Mouse (Mus musculus): ENCODE measurements around the gene Pola2. TPM values are rescaled to one million over a fixed set of nuclear protein-coding genes. Genes with fewer than 3 reads are reported as not detected.

Pola2 gene
- polyA plus RNA-seq, 1 experiment from 2014 or later, result 22.4 TPM

DNA sequence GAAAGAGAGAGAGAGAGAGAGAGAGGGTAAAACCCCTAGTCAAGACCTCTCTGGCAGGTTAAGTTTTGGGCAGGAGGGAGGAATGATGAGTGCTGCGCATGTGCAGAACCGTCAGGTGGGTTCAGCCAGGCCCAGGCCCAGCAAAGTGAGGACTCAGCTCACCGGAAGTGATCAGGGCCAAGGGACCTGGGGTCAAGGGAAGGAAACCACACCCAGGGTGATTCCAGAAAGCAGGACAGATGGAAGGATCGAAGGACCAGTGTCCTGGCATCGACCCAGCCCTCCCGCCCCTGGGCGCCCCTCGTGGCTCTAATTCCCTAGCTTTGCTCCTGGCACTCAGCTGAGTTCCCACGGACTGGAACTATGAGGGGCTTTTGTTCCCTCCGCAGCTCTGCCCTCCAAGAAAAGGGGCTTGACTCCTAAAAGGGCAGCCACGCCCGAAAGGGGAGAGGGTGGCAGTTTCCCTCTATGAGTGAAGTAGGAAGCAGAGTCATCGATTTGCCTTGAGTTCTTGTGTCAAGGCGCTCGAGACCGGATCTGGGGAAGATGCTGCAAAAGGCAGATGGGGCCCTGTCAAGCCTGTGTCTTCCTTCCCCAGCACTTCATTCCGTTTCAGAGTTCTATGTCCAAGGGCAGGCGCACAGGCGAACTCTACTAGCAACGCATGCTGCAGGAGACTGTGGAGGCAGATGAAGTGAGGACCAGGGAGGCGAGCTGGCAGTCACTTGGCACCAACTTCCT is 26.7 kb downstream of the Pola2 start:
- H3K9me3 ChIP-seq (ENCODE audit: control insufficient read depth, low read length), result no peaks in the 10 kb centered on the region
- H3K4me1 ChIP-seq (ENCODE audit: control insufficient read depth, insufficient read depth, low read depth, low read length), result peaks cover 19% of the 10 kb centered on the region
- ATAC-seq, result no peak
- H3K9ac ChIP-seq (ENCODE audit: low read depth, low read length), result no peak overlapping the region; the same call in 1 of the 2 replicates
- H3K27ac ChIP-seq (ENCODE audit: low read depth, low read length), result peak overlapping the region; percentile 77
- no peaks in the 10 kb centered on the region for H3K36me3 ChIP-seq (ENCODE audit: control insufficient read depth, insufficient read depth, low read length)
- WGBS, result 46% methylated on average over 21 of the region's 21 CpGs
- H3K4me2 ChIP-seq (ENCODE audit: low read length), result peak overlapping the region; percentile 51; the same call in 1 of the 2 replicates
- H3K4me3 ChIP-seq (ENCODE audit: low read length), result no peak overlapping the region
- no peaks in the 10 kb centered on the region for H3K27me3 ChIP-seq (replicated peaks; ENCODE audit: control insufficient read depth, insufficient read depth, low read length)

DNA sequence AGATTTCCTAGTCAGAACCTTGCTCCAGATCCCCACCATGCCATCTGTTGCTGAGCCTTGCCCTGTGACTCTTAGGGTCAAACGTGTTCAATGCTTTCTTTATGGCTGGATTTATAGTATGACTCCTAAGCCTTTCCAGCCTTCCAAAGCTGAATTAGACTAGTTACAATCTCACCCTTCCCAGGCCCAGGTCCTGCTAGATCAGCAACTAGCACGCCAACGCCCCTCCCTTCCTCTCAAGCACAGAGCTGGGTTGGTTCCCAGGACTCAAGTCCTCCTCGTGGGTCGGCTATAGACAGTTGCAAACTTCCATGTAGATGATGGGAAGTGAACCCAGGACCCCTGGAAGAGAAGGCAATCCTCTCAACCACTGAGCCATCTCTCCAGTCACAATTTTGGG is 28.3 kb downstream of the Pola2 start:
- ATAC-seq, result no peak
- Histone ChIP-seq H3K4me3 (ENCODE audit: low read length) (no peak overlapping the region), H3K27me3 (replicated peaks; ENCODE audit: control insufficient read depth, insufficient read depth, low read length) (no peaks in the 10 kb centered on the region), H3K9me3 (ENCODE audit: control insufficient read depth, low read length) (no peaks in the 10 kb centered on the region), H3K9ac (ENCODE audit: low read depth, low read length) (no peak overlapping the region), H3K27ac (ENCODE audit: low read depth, low read length) (no peak overlapping the region), H3K36me3 (ENCODE audit: control insufficient read depth, insufficient read depth, low read length) (no peaks in the 10 kb centered on the region), H3K4me1 (ENCODE audit: control insufficient read depth, insufficient read depth, low read depth, low read length) (peaks cover 19% of the 10 kb centered on the region), H3K4me2 (ENCODE audit: low read length) (no peak overlapping the region)
- WGBS, result 79% methylated on average over 5 of the region's 5 CpGs

DNA sequence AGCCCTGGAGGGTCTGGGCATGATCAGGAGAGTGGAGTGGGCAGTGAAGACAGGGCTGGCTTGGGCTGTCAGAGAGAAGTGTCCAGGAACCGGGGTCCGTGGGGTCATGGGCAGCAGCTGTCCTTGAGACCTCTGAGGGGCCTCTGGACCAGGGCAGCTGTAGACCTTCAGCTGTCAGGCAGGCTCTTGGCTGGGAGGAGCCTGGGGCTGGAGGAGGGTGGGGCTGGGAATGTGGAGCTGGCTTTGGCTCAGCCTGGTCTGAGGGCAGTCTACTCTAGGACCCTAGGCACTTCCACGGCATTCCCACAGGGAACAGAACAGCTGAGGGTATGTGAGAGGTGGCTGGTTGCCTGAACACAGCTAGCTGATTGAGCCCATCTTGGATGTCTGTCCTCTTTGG is 28.7 kb downstream of the Pola2 start:
- H3K4me1 ChIP-seq (ENCODE audit: control insufficient read depth, insufficient read depth, low read depth, low read length), result peaks cover 19% of the 10 kb centered on the region
- H3K4me3 ChIP-seq (ENCODE audit: low read length), result no peak overlapping the region
- ATAC-seq, result no peak
- H3K27ac ChIP-seq (ENCODE audit: low read depth, low read length), result no peak overlapping the region
- no peak overlapping the region for H3K9ac ChIP-seq (ENCODE audit: low read depth, low read length)
- no peaks in the 10 kb centered on the region for H3K9me3 ChIP-seq (ENCODE audit: control insufficient read depth, low read length)
- H3K27me3 ChIP-seq (replicated peaks; ENCODE audit: control insufficient read depth, insufficient read depth, low read length), result no peaks in the 10 kb centered on the region
- no peak overlapping the region for H3K4me2 ChIP-seq (ENCODE audit: low read length)
- H3K36me3 ChIP-seq (ENCODE audit: control insufficient read depth, insufficient read depth, low read length), result no peaks in the 10 kb centered on the region
- 59% methylated on average over 3 of the region's 3 CpGs for WGBS

DNA sequence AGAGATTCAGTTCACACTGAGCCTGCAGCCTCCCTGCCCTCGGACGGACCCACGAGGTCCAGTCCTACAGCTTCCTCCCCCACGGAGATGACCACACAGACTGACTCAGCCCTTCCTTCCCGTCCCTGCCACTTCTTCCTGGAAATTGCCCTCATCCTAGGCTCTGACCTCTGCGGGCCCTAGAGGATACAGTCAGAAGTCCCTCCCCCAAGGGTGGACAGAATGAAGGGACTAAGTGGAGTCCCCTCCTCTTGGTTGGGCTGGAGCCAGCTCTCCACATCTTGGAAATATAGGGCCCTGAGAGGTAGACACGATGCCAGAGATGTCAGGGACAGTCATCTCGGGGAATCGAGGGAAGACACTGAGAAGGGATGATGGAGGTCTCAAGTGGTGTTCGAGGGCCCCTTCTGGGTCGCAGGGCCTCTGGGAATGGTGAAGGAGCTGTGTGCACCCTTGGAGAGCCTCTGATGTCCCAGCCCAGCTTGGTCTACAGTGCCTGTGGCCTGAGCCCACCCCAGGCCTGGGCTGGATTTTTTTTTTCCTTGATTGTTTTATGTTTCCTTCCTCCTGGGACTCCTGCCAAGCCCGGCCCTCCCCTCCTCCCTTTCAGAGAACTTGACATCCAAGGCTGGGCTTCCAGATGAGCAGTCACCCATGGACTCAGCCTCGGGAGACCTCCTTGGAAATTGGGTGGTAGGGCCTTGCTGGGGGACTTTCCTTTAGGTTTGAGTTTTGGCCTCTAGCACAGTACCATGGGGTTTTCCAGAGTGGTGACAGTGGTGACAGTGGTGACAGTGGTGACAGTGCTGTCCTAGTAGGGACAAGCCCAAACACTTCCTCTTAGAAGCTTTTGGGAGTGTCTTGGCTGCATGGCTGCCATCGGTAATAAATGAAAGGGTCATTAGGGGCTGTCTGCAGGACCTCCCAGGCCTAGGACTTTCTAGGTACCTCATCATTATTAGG is 34.1 kb downstream of the Pola2 start:
- Histone ChIP-seq H3K4me3 (ENCODE audit: low read length) (no peak overlapping the region), H3K4me1 (ENCODE audit: control insufficient read depth, insufficient read depth, low read depth, low read length) (peaks cover 3% of the 10 kb centered on the region), H3K4me2 (ENCODE audit: low read length) (no peak overlapping the region), H3K27me3 (replicated peaks; ENCODE audit: control insufficient read depth, insufficient read depth, low read length) (no peaks in the 10 kb centered on the region), H3K9ac (ENCODE audit: low read depth, low read length) (no peak overlapping the region), H3K36me3 (ENCODE audit: control insufficient read depth, insufficient read depth, low read length) (no peaks in the 10 kb centered on the region), H3K27ac (ENCODE audit: low read depth, low read length) (no peak overlapping the region), H3K9me3 (ENCODE audit: control insufficient read depth, low read length) (no peaks in the 10 kb centered on the region)
- ATAC-seq, result no peak
- WGBS, result 64% methylated on average over 14 of the region's 14 CpGs

DNA sequence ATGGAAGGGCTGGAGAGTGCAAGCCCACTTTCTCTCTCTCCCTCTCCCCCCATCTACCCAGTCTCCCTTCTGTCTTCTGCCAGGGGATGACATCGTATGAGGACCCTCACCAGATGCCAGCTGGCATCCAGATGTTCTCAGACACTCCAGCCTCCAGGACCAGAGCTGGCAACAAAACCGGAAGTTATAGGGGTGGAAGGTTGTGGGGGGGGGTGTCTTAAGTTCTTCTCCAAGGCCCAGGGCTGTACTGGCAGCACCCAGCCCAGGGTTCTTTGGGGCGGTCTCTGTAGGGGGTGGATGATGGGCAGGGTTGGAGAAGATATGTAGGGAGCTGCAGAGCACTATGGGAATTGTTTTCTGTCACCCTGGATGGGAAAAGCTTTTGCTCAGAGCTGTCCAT is 35.5 kb downstream of the Pola2 start:
- no peaks in the 10 kb centered on the region for H3K27me3 ChIP-seq (replicated peaks; ENCODE audit: control insufficient read depth, insufficient read depth, low read length)
- no peak overlapping the region for H3K27ac ChIP-seq (ENCODE audit: low read depth, low read length)
- ATAC-seq, result no peak
- no peaks in the 10 kb centered on the region for H3K36me3 ChIP-seq (ENCODE audit: control insufficient read depth, insufficient read depth, low read length)
- no peak overlapping the region for H3K4me3 ChIP-seq (ENCODE audit: low read length)
- no peaks in the 10 kb centered on the region for H3K9me3 ChIP-seq (ENCODE audit: control insufficient read depth, low read length)
- H3K4me2 ChIP-seq (ENCODE audit: low read length), result no peak overlapping the region
- WGBS, result 65% methylated on average over 3 of the region's 3 CpGs
- H3K9ac ChIP-seq (ENCODE audit: low read depth, low read length), result no peak overlapping the region
- H3K4me1 ChIP-seq (ENCODE audit: control insufficient read depth, insufficient read depth, low read depth, low read length), result peaks cover 6% of the 10 kb centered on the region

DNA sequence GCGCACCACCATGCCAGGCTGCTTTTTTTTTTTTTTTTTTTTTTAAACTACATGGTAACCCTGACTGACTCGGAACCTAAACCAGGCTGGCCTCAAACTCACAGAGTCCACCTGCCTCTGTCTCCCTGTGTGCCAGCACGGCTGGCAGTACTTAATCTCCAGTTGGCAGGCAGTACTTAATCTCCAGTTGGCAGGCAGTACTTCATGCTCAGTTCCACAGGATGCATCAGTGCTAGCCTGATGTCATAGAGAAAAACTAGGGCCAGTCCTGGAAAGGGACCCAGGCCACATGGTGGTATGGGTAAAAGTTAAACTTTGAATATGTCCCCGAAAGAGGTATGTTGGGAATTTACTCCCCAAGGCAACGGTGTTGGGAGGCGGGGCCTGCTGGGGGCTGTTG is 35.9 kb downstream of the Pola2 start:
- Histone ChIP-seq H3K4me2 (ENCODE audit: low read length) (no peak overlapping the region), H3K4me3 (ENCODE audit: low read length) (no peak overlapping the region), H3K36me3 (ENCODE audit: control insufficient read depth, insufficient read depth, low read length) (no peaks in the 10 kb centered on the region), H3K27ac (ENCODE audit: low read depth, low read length) (no peak overlapping the region), H3K9ac (ENCODE audit: low read depth, low read length) (no peak overlapping the region), H3K9me3 (ENCODE audit: control insufficient read depth, low read length) (no peaks in the 10 kb centered on the region), H3K4me1 (ENCODE audit: control insufficient read depth, insufficient read depth, low read depth, low read length) (peaks cover 8% of the 10 kb centered on the region), H3K27me3 (replicated peaks; ENCODE audit: control insufficient read depth, insufficient read depth, low read length) (no peaks in the 10 kb centered on the region)
- WGBS, result 78% methylated on average over 6 of the region's 6 CpGs
- ATAC-seq, result no peak

DNA sequence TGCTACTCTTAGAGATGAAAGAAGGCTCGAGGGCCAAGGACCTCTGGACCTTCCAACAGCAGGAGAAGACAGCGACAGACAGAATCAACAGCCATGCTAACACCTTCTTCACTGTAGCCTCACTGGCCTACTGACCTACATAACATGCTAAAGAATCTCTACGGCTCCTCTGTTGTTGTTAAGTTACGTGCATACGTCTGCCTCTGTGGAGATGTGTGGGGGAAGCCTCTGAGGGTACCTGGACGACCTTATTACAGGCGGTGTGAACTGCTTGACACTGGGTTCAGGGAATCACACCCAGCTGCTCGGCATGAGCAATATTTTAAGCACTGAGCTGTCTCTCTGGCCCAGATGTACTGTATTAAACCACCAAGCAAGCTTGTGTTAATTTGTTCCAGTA is 36.5 kb downstream of the Pola2 start:
- no peak overlapping the region for H3K9ac ChIP-seq (ENCODE audit: low read depth, low read length)
- no peak overlapping the region for H3K4me2 ChIP-seq (ENCODE audit: low read length)
- H3K36me3 ChIP-seq (ENCODE audit: control insufficient read depth, insufficient read depth, low read length), result no peaks in the 10 kb centered on the region
- H3K4me3 ChIP-seq (ENCODE audit: low read length), result no peak overlapping the region
- H3K27me3 ChIP-seq (replicated peaks; ENCODE audit: control insufficient read depth, insufficient read depth, low read length), result no peaks in the 10 kb centered on the region
- no peak for ATAC-seq
- no peak overlapping the region for H3K27ac ChIP-seq (ENCODE audit: low read depth, low read length)
- no peaks in the 10 kb centered on the region for H3K9me3 ChIP-seq (ENCODE audit: control insufficient read depth, low read length)
- peaks cover 12% of the 10 kb centered on the region for H3K4me1 ChIP-seq (ENCODE audit: control insufficient read depth, insufficient read depth, low read depth, low read length)
- WGBS, result 70% methylated on average over 8 of the region's 8 CpGs

DNA sequence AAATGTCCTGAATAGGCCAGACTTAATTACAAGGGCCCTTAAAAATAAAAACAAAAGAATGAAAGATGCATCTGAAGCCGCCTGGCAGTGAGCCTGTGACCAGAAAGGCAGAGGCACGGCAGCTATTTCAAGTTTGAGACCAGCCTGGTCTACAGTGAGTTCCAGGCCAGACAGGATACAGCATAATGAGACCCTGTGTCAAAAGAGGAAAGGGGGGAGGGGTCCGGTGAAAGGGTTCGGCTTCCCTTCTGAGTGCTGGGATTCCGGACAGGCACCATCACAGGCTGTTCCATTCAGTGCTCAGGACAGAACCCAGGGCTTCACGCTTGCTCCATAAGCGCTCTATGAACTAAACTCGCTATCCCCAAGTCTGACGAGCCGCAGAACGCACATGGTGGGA is 37.0 kb downstream of the Pola2 start:
- Histone ChIP-seq H3K4me1 (ENCODE audit: control insufficient read depth, insufficient read depth, low read depth, low read length) (peaks cover 17% of the 10 kb centered on the region), H3K9me3 (ENCODE audit: control insufficient read depth, low read length) (no peaks in the 10 kb centered on the region), H3K27me3 (replicated peaks; ENCODE audit: control insufficient read depth, insufficient read depth, low read length) (no peaks in the 10 kb centered on the region), H3K4me3 (ENCODE audit: low read length) (no peak overlapping the region), H3K27ac (ENCODE audit: low read depth, low read length) (no peak overlapping the region), H3K4me2 (ENCODE audit: low read length) (no peak overlapping the region), H3K9ac (ENCODE audit: low read depth, low read length) (no peak overlapping the region), H3K36me3 (ENCODE audit: control insufficient read depth, insufficient read depth, low read length) (no peaks in the 10 kb centered on the region)
- 74% methylated on average over 11 of the region's 11 CpGs for WGBS
- ATAC-seq, result no peak

DNA sequence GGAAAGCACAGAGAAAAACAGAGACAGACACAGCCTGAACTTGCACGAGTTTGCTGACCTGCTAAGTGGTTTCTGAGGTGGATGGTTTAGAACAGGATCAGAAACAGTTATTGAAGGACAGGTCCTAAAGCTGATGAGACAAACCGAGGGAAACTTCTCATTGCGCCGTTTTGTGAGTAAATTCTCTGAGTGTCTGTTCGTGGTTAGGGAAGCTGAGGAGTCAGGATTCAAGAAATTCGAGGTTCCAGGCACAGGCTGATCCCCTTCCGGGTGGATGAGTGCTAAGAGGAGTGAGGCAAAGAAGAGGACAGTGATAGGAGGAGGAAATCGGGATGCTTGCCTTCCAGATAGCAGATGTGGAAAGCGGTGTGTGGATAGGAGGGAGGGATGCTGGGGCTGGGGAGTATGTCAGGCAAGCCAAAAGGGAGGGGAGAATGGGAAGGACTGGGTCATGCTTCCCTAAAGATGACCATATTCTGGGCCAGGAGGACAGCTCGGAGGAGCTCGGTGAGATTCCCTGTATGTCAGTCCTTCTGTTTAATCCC is 38.6 kb downstream of the Pola2 start:
- no peaks in the 10 kb centered on the region for H3K9me3 ChIP-seq (ENCODE audit: control insufficient read depth, low read length)
- peak overlapping the region; percentile 53 for H3K9ac ChIP-seq (ENCODE audit: low read depth, low read length)
- 28% methylated on average over 11 of the region's 11 CpGs for WGBS
- peak overlapping the region; percentile 62 for H3K4me3 ChIP-seq (ENCODE audit: low read length)
- peaks cover 23% of the 10 kb centered on the region for H3K4me1 ChIP-seq (ENCODE audit: control insufficient read depth, insufficient read depth, low read depth, low read length)
- H3K36me3 ChIP-seq (ENCODE audit: control insufficient read depth, insufficient read depth, low read length), result no peaks in the 10 kb centered on the region
- H3K4me2 ChIP-seq (ENCODE audit: low read length), result peak overlapping the region; percentile 68
- H3K27ac ChIP-seq (ENCODE audit: low read depth, low read length), result peak overlapping the region; percentile 35
- ATAC-seq, result no peak
- no peaks in the 10 kb centered on the region for H3K27me3 ChIP-seq (replicated peaks; ENCODE audit: control insufficient read depth, insufficient read depth, low read length)
